Mouse (Mus musculus) embryonic fibroblast, embryonic 13.5 days (primary cell): Measurements from ENCODE around the gene Tmem237.

ENCODE experiments used
- CTCF ChIP-seq: IDR thresholded peaks from 2 replicates; pipeline ENCODE4 v1.5.1; 2011; ENCODE audit warnings: mild to moderate bottlenecking, control low read depth, low read length, moderate library complexity, borderline replicate concordance; ENCODE audit not compliant: insufficient read depth
- POLR2A ChIP-seq: IDR thresholded peaks from 2 replicates; pipeline ENCODE4 v1.6.1; 2011; ENCODE audit warnings: low read depth, mild to moderate bottlenecking, control low read depth, low read length, moderate library complexity

GRCm38 (mm10) chr1:59150542-59150941 lies 30.3 kb upstream of the Tmem237 start:
- no peak for TF ChIP-seq CTCF
- TF ChIP-seq POLR2A, result no peak
